Mouse (Mus musculus) kidney, adult 2 months (tissue): ENCODE data around the gene Wdr35. TPM values are rescaled to one million over a fixed set of nuclear protein-coding genes. Genes with fewer than 3 reads are reported as not detected.

Experiments used
- DNase-seq: peaks from one replicate; pipeline ENCODE4 v3.0.0; 2021
- H3K27ac ChIP-seq: fragments of 200-500 bp; 2 replicates; pipeline ENCODE4 v1.5.1; 2012; ENCODE audit warnings: low read depth, low read length, control low read depth, inconsistent platforms; ENCODE audit not compliant: insufficient read depth
- H3K27me3 ChIP-seq: fragments of 200-500 bp; replicated peaks from 2 replicates; pipeline ENCODE4 v1.6.1; 2012; ENCODE audit warnings: mild to moderate bottlenecking, moderate library complexity, low read length, inconsistent platforms; ENCODE audit not compliant: control insufficient read depth, insufficient read depth
- H3K36me3 ChIP-seq: fragments of 200-500 bp; 2 replicates; pipeline ENCODE4 v1.6.1; 2012; ENCODE audit warnings: mild to moderate bottlenecking, moderate library complexity, low read length, inconsistent platforms; ENCODE audit not compliant: control insufficient read depth, insufficient read depth
- H3K4me1 ChIP-seq: fragments of 200-500 bp; 2 replicates; pipeline ENCODE4 v1.6.1; 2011; ENCODE audit warnings: low read length; ENCODE audit not compliant: control insufficient read depth, insufficient read depth
- H3K4me3 ChIP-seq: fragments of 200-500 bp; 2 replicates; pipeline ENCODE4 v1.5.1; 2011; ENCODE audit warnings: mild to moderate bottlenecking, low read depth, low read length, control low read depth; ENCODE audit not compliant: insufficient read depth
- CTCF ChIP-seq: fragments of 200-500 bp; conservative IDR thresholded peaks from 2 replicates; pipeline ENCODE4 v1.5.1; 2011; ENCODE audit warnings: low read depth, mild to moderate bottlenecking, control low read depth, low read length, moderate library complexity, mixed read lengths; ENCODE audit not compliant: insufficient read depth, insufficient read length
- POLR2A ChIP-seq: fragments of 200-500 bp; IDR thresholded peaks from one replicate; pipeline ENCODE4 v1.6.1; 2011; ENCODE audit warnings: low read depth, low read length, control low read depth
- WGBS: fragments of 180-500 bp; shearing (Covaris S2); methylation state at CpG from one replicate; pipeline ENCODE4 v1.1.7; 2018; 5-methylcytosine and 5-hydroxymethylcytosine counted together
- polyA plus RNA-seq: library from polyadenylated mRNA; depleted of rRNA; stranded (reverse); fragments of >200 nt; gene quantifications from 2 replicates; pipeline ENCODE4 v1.2.3, GENCODE M21; 2012

Gene Wdr35
- polyA plus RNA-seq, 1 experiment: 6.0 TPM

GRCm38 (mm10) chr12:9050824-9051223 lies 77.1 kb downstream of the Wdr35 start:
- Histone ChIP-seq H3K27ac (no peak overlapping the region), H3K4me3 (no peak overlapping the region), H3K4me1 (no peaks in the 10 kb centered on the region), H3K36me3 (no peaks in the 10 kb centered on the region), H3K27me3 (no peaks in the 10 kb centered on the region)
- TF ChIP-seq CTCF (no peak), POLR2A (no peak)
- WGBS: 24% methylated on average over 6 of the region's 6 CpGs
- no peak for DNase-seq

GRCm38 (mm10) chr12:9052075-9052829 lies 78.6 kb downstream of the Wdr35 start:
- Histone ChIP-seq H3K4me3 (no peak overlapping the region), H3K36me3 (no peaks in the 10 kb centered on the region), H3K27me3 (no peaks in the 10 kb centered on the region), H3K4me1 (no peaks in the 10 kb centered on the region), H3K27ac (no peak overlapping the region)
- TF ChIP-seq POLR2A: no peak
- peak; percentile 100 for TF ChIP-seq CTCF
- DNase-seq: peak; percentile 86
- 61% methylated on average over 8 of the region's 8 CpGs for WGBS

GRCm38 (mm10) chr12:9053345-9053744 lies 79.7 kb downstream of the Wdr35 start:
- Histone ChIP-seq H3K27me3 (no peaks in the 10 kb centered on the region), H3K4me1 (no peaks in the 10 kb centered on the region), H3K27ac (no peak overlapping the region), H3K4me3 (no peak overlapping the region), H3K36me3 (no peaks in the 10 kb centered on the region)
- WGBS: 92% methylated on average over 7 of the region's 7 CpGs
- no peak for TF ChIP-seq POLR2A
- TF ChIP-seq CTCF: no peak
- no peak for DNase-seq

GRCm38 (mm10) chr12:9054012-9054411 lies 80.3 kb downstream of the Wdr35 start:
- H3K4me1 ChIP-seq: no peaks in the 10 kb centered on the region
- no peaks in the 10 kb centered on the region for H3K27me3 ChIP-seq
- no peak overlapping the region for H3K4me3 ChIP-seq
- no peak for DNase-seq
- H3K27ac ChIP-seq: no peak overlapping the region
- TF ChIP-seq CTCF: no peak
- TF ChIP-seq POLR2A: no peak
- H3K36me3 ChIP-seq: no peaks in the 10 kb centered on the region
- WGBS: 60% methylated on average over 2 of the region's 2 CpGs

- WGBS: 43% methylated on average over 11 of the region's 11 CpGs
- H3K4me3 ChIP-seq: no peak overlapping the region
- no peaks in the 10 kb centered on the region for H3K27me3 ChIP-seq
- no peaks in the 10 kb centered on the region for H3K4me1 ChIP-seq
- no peaks in the 10 kb centered on the region for H3K36me3 ChIP-seq
- TF ChIP-seq POLR2A (no peak), CTCF (no peak)
- no peak for DNase-seq
- no peak overlapping the region for H3K27ac ChIP-seq
These were observed 81.6 kb downstream of the Wdr35 start for GRCm38 (mm10) chr12:9055269-9055668.

GRCm38 (mm10) chr12:9059502-9059901 lies 85.8 kb downstream of the Wdr35 start:
- WGBS: 85% methylated on average over 3 of the region's 3 CpGs
- Histone ChIP-seq H3K27me3 (no peaks in the 10 kb centered on the region), H3K27ac (0 out of 2 replicates have a peak overlapping the region, but pooled peaks have one; percentile 19), H3K4me3 (no peak overlapping the region), H3K4me1 (no peaks in the 10 kb centered on the region), H3K36me3 (no peaks in the 10 kb centered on the region)
- TF ChIP-seq POLR2A: no peak
- no peak for DNase-seq

GRCm38 (mm10) chr12:9059965-9060364 lies 86.3 kb downstream of the Wdr35 start:
- peak; percentile 31 for DNase-seq
- Histone ChIP-seq H3K27ac (no peak overlapping the region), H3K27me3 (no peaks in the 10 kb centered on the region), H3K4me1 (no peaks in the 10 kb centered on the region), H3K4me3 (no peak overlapping the region), H3K36me3 (no peaks in the 10 kb centered on the region)
- TF ChIP-seq POLR2A: no peak
- TF ChIP-seq CTCF: no peak
- WGBS: 60% methylated on average over 9 of the region's 9 CpGs
